ENCODE assay signal across 11 mouse cellular contexts in the genomic region with DNA sequence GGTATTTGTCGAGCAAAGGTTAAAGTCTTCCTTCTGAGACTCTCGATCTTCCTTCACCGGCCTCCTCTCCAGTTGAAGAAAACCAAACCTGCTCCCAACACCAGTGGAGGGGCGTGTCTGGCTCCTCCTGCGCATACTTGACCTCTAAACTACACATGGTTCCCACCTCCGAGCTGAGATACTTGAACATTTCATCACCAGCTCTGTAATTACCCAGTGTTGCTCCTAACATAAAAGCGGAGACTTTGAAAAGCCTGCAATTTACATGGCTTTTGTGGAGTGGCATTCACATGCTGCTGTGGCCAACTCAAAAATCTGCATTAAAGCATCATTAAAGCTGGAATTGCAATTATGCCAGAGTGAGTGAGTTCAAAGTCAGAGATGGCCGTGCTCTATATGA.
DNase-seq lines count a peak whose midpoint lies in the region; ATAC-seq and TF ChIP-seq lines count a peak whose summit lies in the region.
"Had no signal": no experiment of that assay in that cellular context is flagged by ENCODE, and none has a peak within 500 bp of the region (broad histone marks: within the 10 kb centered on the region; RNA-seq: fewer than 3 reads in every experiment).

No protein-coding gene starts in this region.

- H3K9ac ChIP-seq in heart, embryonic 12.5 days, result no peak overlapping the region
- no peak overlapping the region for H3K9ac ChIP-seq in forebrain, embryonic 15.5 days (replicated peaks)
- H3K9ac ChIP-seq: neural tube, embryonic 13.5 days; stomach, embryonic 15.5 days had no signal

- H3K4me2 ChIP-seq in heart, embryonic 12.5 days, result peak overlapping the region; percentile 33
- no peak overlapping the region for H3K4me2 ChIP-seq in forebrain, embryonic 15.5 days (replicated peaks)
- H3K4me2 ChIP-seq: neural tube, embryonic 13.5 days; stomach, embryonic 15.5 days had no signal

- no peaks in the 10 kb centered on the region for H3K27me3 ChIP-seq in heart, embryonic 12.5 days (replicated peaks)
- no peaks in the 10 kb centered on the region for H3K27me3 ChIP-seq in forebrain, embryonic 15.5 days
- H3K27me3 ChIP-seq: neural tube, embryonic 13.5 days; stomach, embryonic 15.5 days had no signal

- no peak for TF ChIP-seq POLR2A in lung, adult 2 months (IDR thresholded peaks at IDR 0.05; ENCODE audit: borderline replicate concordance, extremely low read depth, low read depth, low read length)

- H3K4me3 ChIP-seq in heart, embryonic 12.5 days, result no peak overlapping the region
- no peak overlapping the region for H3K4me3 ChIP-seq in forebrain, embryonic 15.5 days
- no peak overlapping the region for H3K4me3 ChIP-seq in lung, adult 2 months (replicated peaks; ENCODE audit: extremely low read depth, low read depth, low read length)
- H3K4me3 ChIP-seq: neural tube, embryonic 13.5 days; stomach, embryonic 15.5 days had no signal

- 36% methylated on average over 8 of the region's 8 CpGs for WGBS in heart, embryonic 12.5 days
- 25% methylated on average over 8 of the region's 8 CpGs for WGBS in forebrain, embryonic 15.5 days
- 63% methylated on average over 8 of the region's 8 CpGs for WGBS in lung, adult 2 months

- no peaks in the 10 kb centered on the region for H3K36me3 ChIP-seq in heart, embryonic 12.5 days
- H3K36me3 ChIP-seq in forebrain, embryonic 15.5 days, result no peaks in the 10 kb centered on the region
- H3K36me3 ChIP-seq: neural tube, embryonic 13.5 days; stomach, embryonic 15.5 days had no signal

- ATAC-seq in heart, embryonic 12.5 days (ENCODE audit: insufficient number of reproducible peaks, low FRiP score), result peak; percentile 76; the same call in 1 of the 2 replicates
- peak; percentile 57 for ATAC-seq in forebrain, embryonic 15.5 days (replicated peaks)
- ATAC-seq in cerebellum, adult (ENCODE audit: insufficient number of reproducible peaks, low FRiP score, low TSS enrichment), result no peak
- no peak for ATAC-seq in granulocyte monocyte progenitor cell, adult 5-6 weeks (replicated peaks; ENCODE audit: poor library complexity, severe bottlenecking)

- TF ChIP-seq CTCF in lung, adult 2 months (IDR thresholded peaks at IDR 0.05; ENCODE audit: insufficient read depth, low read length), result no peak

- no peaks in the 10 kb centered on the region for H3K9me3 ChIP-seq in heart, embryonic 12.5 days (replicated peaks)
- no peaks in the 10 kb centered on the region for H3K9me3 ChIP-seq in forebrain, embryonic 15.5 days
- H3K9me3 ChIP-seq: neural tube, embryonic 13.5 days; stomach, embryonic 15.5 days had no signal

- intact Hi-C loops in left cerebral cortex, postnatal 10 days (cut with DNase I), result no loop called here

- H3K4me1 ChIP-seq in heart, embryonic 12.5 days (replicated peaks), result peaks cover 47% of the 10 kb centered on the region
- peaks cover 10% of the 10 kb centered on the region for H3K4me1 ChIP-seq in forebrain, embryonic 15.5 days
- peaks cover 3% of the 10 kb centered on the region; the same call in 1 of the 2 replicates for H3K4me1 ChIP-seq in lung, adult 2 months (ENCODE audit: control insufficient read depth, insufficient read depth, low read length)

- DNase-seq in heart, adult 8-10 months (ENCODE audit: low spot score), result no peak
- peak; percentile 21 for DNase-seq in ES-CJ7 (ENCODE audit: low read depth, low spot score)
- DNase-seq in lung, adult 2 months, result peak; percentile 37
- DNase-seq in left cerebral cortex, postnatal 10 days (ENCODE audit: extremely low spot score in 1 of 2, low spot score in 2 of 2), result no peak
- DNase-seq: cerebellum, postnatal 36 days had no signal

- peak overlapping the region; percentile 57 for H3K27ac ChIP-seq in heart, embryonic 12.5 days (ENCODE audit: poor library complexity, severe bottlenecking)
- H3K27ac ChIP-seq in forebrain, embryonic 15.5 days (replicated peaks), result no peak overlapping the region
- H3K27ac ChIP-seq: neural tube, embryonic 13.5 days; stomach, embryonic 15.5 days had no signal

Comparison
In these comparisons a context has a peak if more than half of its experiments do, and no peak if none do; other contexts are left out.
1. ATAC-seq: peak in heart, embryonic 12.5 days (single experiment) and forebrain, embryonic 15.5 days (single experiment); none in cerebellum, adult (single experiment) and granulocyte monocyte progenitor cell, adult 5-6 weeks (single experiment).
2. DNase-seq: peak in ES-CJ7 (single experiment) and lung, adult 2 months (single experiment); none in heart, adult 8-10 months (single experiment) and left cerebral cortex, postnatal 10 days (0 of 2).